Mouse (Mus musculus): ENCODE data around the gene Ybx1. TPM values are rescaled to one million over a fixed set of nuclear protein-coding genes. Genes with fewer than 3 reads are reported as not detected.

Ybx1 gene
- polyA plus RNA-seq, 1 experiment from 2014 or later: 1,250 TPM

- H3K36me3 ChIP-seq (ENCODE audit: control insufficient read depth, insufficient read depth, low read length): 0 out of 2 replicates have a peak, but pooled peaks cover 2% of the 10 kb centered on the region
Observed at GRCm38 (mm10) chr4:119303291-119303690, 8.9 kb upstream of the Ybx1 start.

GRCm38 (mm10) chr4:119301777-119302176 lies 7.4 kb upstream of the Ybx1 start:
- H3K9me3 ChIP-seq (ENCODE audit: control insufficient read depth, low read length): no peaks in the 10 kb centered on the region
- no peak overlapping the region for H3K9ac ChIP-seq (ENCODE audit: low read length)
- H3K27me3 ChIP-seq (ENCODE audit: control insufficient read depth, insufficient read depth, low read length): no peaks in the 10 kb centered on the region
- ATAC-seq (ENCODE audit: insufficient read depth, low FRiP score, low TSS enrichment) (no peak), DNase-seq (ENCODE audit: low spot score) (no peak)
- H3K4me2 ChIP-seq (ENCODE audit: low read depth): no peak overlapping the region
- no peaks in the 10 kb centered on the region for H3K4me1 ChIP-seq (ENCODE audit: control insufficient read depth, insufficient read depth, low read length)
- no peak overlapping the region for H3K27ac ChIP-seq (ENCODE audit: low read depth, low read length)
- H3K4me3 ChIP-seq (ENCODE audit: low read depth, low read length): no peak overlapping the region
- no peaks in the 10 kb centered on the region for H3K36me3 ChIP-seq (ENCODE audit: control insufficient read depth, insufficient read depth, low read length)
- WGBS: 85% methylated on average over 3 of the region's 3 CpGs

More at GRCm38 (mm10) chr4:119303291-119303690, 8.9 kb upstream of the Ybx1 start:
- no peaks in the 10 kb centered on the region for H3K27me3 ChIP-seq (ENCODE audit: control insufficient read depth, insufficient read depth, low read length)
- ATAC-seq (ENCODE audit: insufficient read depth, low FRiP score, low TSS enrichment): no peak
- H3K4me2 ChIP-seq (ENCODE audit: low read depth): no peak overlapping the region
- no peaks in the 10 kb centered on the region for H3K4me1 ChIP-seq (ENCODE audit: control insufficient read depth, insufficient read depth, low read length)
- H3K4me3 ChIP-seq (ENCODE audit: low read depth, low read length): no peak overlapping the region
- H3K9me3 ChIP-seq (ENCODE audit: control insufficient read depth, low read length): no peaks in the 10 kb centered on the region
- H3K27ac ChIP-seq (ENCODE audit: low read depth, low read length): no peak overlapping the region
- no peak for DNase-seq (ENCODE audit: low spot score)
- no peak overlapping the region for H3K9ac ChIP-seq (ENCODE audit: low read length)
- 93% methylated on average over 8 of the region's 8 CpGs for WGBS

GRCm38 (mm10) chr4:119300761-119301160 lies 6.4 kb upstream of the Ybx1 start:
- Histone ChIP-seq H3K36me3 (ENCODE audit: control insufficient read depth, insufficient read depth, low read length) (no peaks in the 10 kb centered on the region), H3K27ac (ENCODE audit: low read depth, low read length) (no peak overlapping the region), H3K4me3 (ENCODE audit: low read depth, low read length) (no peak overlapping the region), H3K27me3 (ENCODE audit: control insufficient read depth, insufficient read depth, low read length) (no peaks in the 10 kb centered on the region), H3K4me1 (ENCODE audit: control insufficient read depth, insufficient read depth, low read length) (no peaks in the 10 kb centered on the region), H3K9me3 (ENCODE audit: control insufficient read depth, low read length) (no peaks in the 10 kb centered on the region), H3K4me2 (ENCODE audit: low read depth) (no peak overlapping the region), H3K9ac (ENCODE audit: low read length) (no peak overlapping the region)
- DNase-seq (ENCODE audit: low spot score) (no peak), ATAC-seq (ENCODE audit: insufficient read depth, low FRiP score, low TSS enrichment) (no peak)
- WGBS: 97% methylated on average over 3 of the region's 3 CpGs

- Histone ChIP-seq H3K27me3 (ENCODE audit: control insufficient read depth, insufficient read depth, low read length) (no peaks in the 10 kb centered on the region), H3K4me3 (ENCODE audit: low read depth, low read length) (no peak overlapping the region), H3K9ac (ENCODE audit: low read length) (no peak overlapping the region), H3K4me2 (ENCODE audit: low read depth) (no peak overlapping the region), H3K4me1 (ENCODE audit: control insufficient read depth, insufficient read depth, low read length) (peaks cover 7% of the 10 kb centered on the region), H3K27ac (ENCODE audit: low read depth, low read length) (no peak overlapping the region), H3K9me3 (ENCODE audit: control insufficient read depth, low read length) (no peaks in the 10 kb centered on the region), H3K36me3 (ENCODE audit: control insufficient read depth, insufficient read depth, low read length) (no peaks in the 10 kb centered on the region)
- WGBS: 79% methylated on average over 2 of the region's 2 CpGs
- DNase-seq (ENCODE audit: low spot score) (no peak), ATAC-seq (ENCODE audit: insufficient read depth, low FRiP score, low TSS enrichment) (no peak)
Observed at GRCm38 (mm10) chr4:119297361-119297760, 3.0 kb upstream of the Ybx1 start.

- no peaks in the 10 kb centered on the region for H3K27me3 ChIP-seq (ENCODE audit: control insufficient read depth, insufficient read depth, low read length)
- H3K36me3 ChIP-seq (ENCODE audit: control insufficient read depth, insufficient read depth, low read length): no peaks in the 10 kb centered on the region
- ATAC-seq (ENCODE audit: insufficient read depth, low FRiP score, low TSS enrichment): no peak
- peak overlapping the region; percentile 78 for H3K9ac ChIP-seq (ENCODE audit: low read length)
- H3K4me3 ChIP-seq (ENCODE audit: low read depth, low read length): peak overlapping the region; percentile 99
- H3K9me3 ChIP-seq (ENCODE audit: control insufficient read depth, low read length): no peaks in the 10 kb centered on the region
- H3K4me1 ChIP-seq (ENCODE audit: control insufficient read depth, insufficient read depth, low read length): peaks cover 14% of the 10 kb centered on the region
- WGBS: 11% methylated on average over 6 of the region's 6 CpGs
- peak overlapping the region; percentile 86 for H3K27ac ChIP-seq (ENCODE audit: low read depth, low read length)
- peak overlapping the region; percentile 66 for H3K4me2 ChIP-seq (ENCODE audit: low read depth)
- DNase-seq (ENCODE audit: low spot score): no peak
Observed at GRCm38 (mm10) chr4:119295134-119295453, 690 bp upstream of the Ybx1 start.

GRCm38 (mm10) chr4:119293574-119294258 lies 688 bp downstream of the Ybx1 start:
- WGBS: 1% methylated on average over 47 of the region's 80 CpGs
- peaks cover 14% of the 10 kb centered on the region for H3K4me1 ChIP-seq (ENCODE audit: control insufficient read depth, insufficient read depth, low read length)
- H3K27ac ChIP-seq (ENCODE audit: low read depth, low read length): peak overlapping the region; percentile 78; the same call in 1 of the 2 replicates
- peak overlapping the region; percentile 99 for H3K4me3 ChIP-seq (ENCODE audit: low read depth, low read length)
- H3K9ac ChIP-seq (ENCODE audit: low read length): peak overlapping the region; percentile 91
- H3K4me2 ChIP-seq (ENCODE audit: low read depth): peak overlapping the region; percentile 88
- ATAC-seq (ENCODE audit: insufficient read depth, low FRiP score, low TSS enrichment) (peak; percentile 33), DNase-seq (ENCODE audit: low spot score) (peak; percentile 39)
- peaks cover 2% of the 10 kb centered on the region; the same call in 1 of the 2 replicates for H3K36me3 ChIP-seq (ENCODE audit: control insufficient read depth, insufficient read depth, low read length)
- H3K9me3 ChIP-seq (ENCODE audit: control insufficient read depth, low read length): no peaks in the 10 kb centered on the region
- no peaks in the 10 kb centered on the region for H3K27me3 ChIP-seq (ENCODE audit: control insufficient read depth, insufficient read depth, low read length)

- 2% methylated on average over 24 of the region's 24 CpGs for WGBS
- Histone ChIP-seq H3K36me3 (ENCODE audit: control insufficient read depth, insufficient read depth, low read length) (peaks cover 2% of the 10 kb centered on the region; the same call in 1 of the 2 replicates), H3K4me3 (ENCODE audit: low read depth, low read length) (peak overlapping the region; percentile 99), H3K27ac (ENCODE audit: low read depth, low read length) (no peak overlapping the region), H3K4me1 (ENCODE audit: control insufficient read depth, insufficient read depth, low read length) (peaks cover 14% of the 10 kb centered on the region), H3K4me2 (ENCODE audit: low read depth) (peak overlapping the region; percentile 88), H3K9ac (ENCODE audit: low read length) (peak overlapping the region; percentile 91), H3K9me3 (ENCODE audit: control insufficient read depth, low read length) (no peaks in the 10 kb centered on the region), H3K27me3 (ENCODE audit: control insufficient read depth, insufficient read depth, low read length) (no peaks in the 10 kb centered on the region)
- peak; percentile 50 for DNase-seq (ENCODE audit: low spot score)
- no peak for ATAC-seq (ENCODE audit: insufficient read depth, low FRiP score, low TSS enrichment)
Observed at GRCm38 (mm10) chr4:119292771-119293573, 1.4 kb downstream of the Ybx1 start.

GRCm38 (mm10) chr4:119291921-119292320 lies 2.5 kb downstream of the Ybx1 start:
- H3K9ac ChIP-seq (ENCODE audit: low read length): no peak overlapping the region
- peak overlapping the region; percentile 88 for H3K4me2 ChIP-seq (ENCODE audit: low read depth)
- H3K4me3 ChIP-seq (ENCODE audit: low read depth, low read length): peak overlapping the region; percentile 99
- no peaks in the 10 kb centered on the region for H3K9me3 ChIP-seq (ENCODE audit: control insufficient read depth, low read length)
- peaks cover 2% of the 10 kb centered on the region; the same call in 1 of the 2 replicates for H3K36me3 ChIP-seq (ENCODE audit: control insufficient read depth, insufficient read depth, low read length)
- 88% methylated on average over 1 of the region's 1 CpGs for WGBS
- no peak for DNase-seq (ENCODE audit: low spot score)
- ATAC-seq (ENCODE audit: insufficient read depth, low FRiP score, low TSS enrichment): no peak
- no peaks in the 10 kb centered on the region for H3K27me3 ChIP-seq (ENCODE audit: control insufficient read depth, insufficient read depth, low read length)
- H3K4me1 ChIP-seq (ENCODE audit: control insufficient read depth, insufficient read depth, low read length): peaks cover 14% of the 10 kb centered on the region
- no peak overlapping the region for H3K27ac ChIP-seq (ENCODE audit: low read depth, low read length)
